Mouse (Mus musculus): ENCODE results near the gene Ndufa11.

GRCm38 (mm10) chr17:56681791-56682190, 35.8 kb upstream of the Ndufa11 start:
- no peak for TF ChIP-seq CTCF (IDR thresholded peaks at IDR 0.05; ENCODE audit: insufficient read depth, low read length)
- no peak for TF ChIP-seq POLR2A (IDR thresholded peaks at IDR 0.05; ENCODE audit: borderline replicate concordance, extremely low read depth, low read depth, low read length)

Measured in lung, adult 2 months (tissue).